ENCODE assay signal across 9 mouse cellular contexts in genomic region chr17:5890429-5890828, GRCm38 (mm10). TPM values are rescaled to one million over a fixed set of nuclear protein-coding genes. Genes with fewer than 3 reads are reported as not detected.
DNase-seq lines count a peak whose midpoint lies in the region; ATAC-seq lines count a peak whose summit lies in the region.
"Had no signal": no experiment of that assay in that cellular context is flagged by ENCODE, and none has a peak within 500 bp of the region (broad histone marks: within the 10 kb centered on the region; RNA-seq: fewer than 3 reads in every experiment).

No protein-coding gene starts in this region.

- H3K4me1 ChIP-seq in forebrain, embryonic 11.5 days (replicated peaks; ENCODE audit: control insufficient read depth, insufficient read depth, low read length): peaks cover 2% of the 10 kb centered on the region; the same call in 1 of the 2 replicates
- H3K4me1 ChIP-seq in forebrain, embryonic 16.5 days (replicated peaks; ENCODE audit: control insufficient read depth, insufficient read depth, low read length): peaks cover 4% of the 10 kb centered on the region; the same call in 1 of the 2 replicates

- DNase-seq in forebrain, embryonic 11.5 days (ENCODE audit: low spot score): peak; percentile 87
- peak; percentile 75 for DNase-seq in heart, adult 8-10 months (ENCODE audit: low spot score)
- peak; percentile 67 to 93 for DNase-seq in layer of hippocampus, postnatal 25 days (ENCODE audit: extremely low spot score in 1 of 2, low spot score in 1 of 2)
- DNase-seq in lung, postnatal 36 days: peak; percentile 93
- peak; percentile 75 to 91 for DNase-seq in spleen, adult 18-20 months

- H3K9me3 ChIP-seq in forebrain, embryonic 11.5 days (ENCODE audit: control insufficient read depth, low read length): no peaks in the 10 kb centered on the region
- H3K9me3 ChIP-seq in forebrain, embryonic 16.5 days (ENCODE audit: control insufficient read depth, low read length): no peaks in the 10 kb centered on the region
- H3K9me3 ChIP-seq: midbrain, embryonic 12.5 days had no signal

- H3K36me3 ChIP-seq in forebrain, embryonic 11.5 days (ENCODE audit: control insufficient read depth, insufficient read depth, low read length): no peaks in the 10 kb centered on the region
- no peaks in the 10 kb centered on the region for H3K36me3 ChIP-seq in forebrain, embryonic 16.5 days (ENCODE audit: control insufficient read depth, insufficient read depth)
- H3K36me3 ChIP-seq: midbrain, embryonic 12.5 days had no signal

- no peak overlapping the region for H3K27ac ChIP-seq in forebrain, embryonic 11.5 days (ENCODE audit: low read depth, low read length)
- H3K27ac ChIP-seq in forebrain, embryonic 16.5 days (ENCODE audit: low read length): no peak overlapping the region
- H3K27ac ChIP-seq: midbrain, embryonic 12.5 days had no signal

- no peak for ATAC-seq in forebrain, embryonic 11.5 days (replicated peaks; ENCODE audit: low FRiP score)
- no peak for ATAC-seq in forebrain, embryonic 16.5 days
- peak; percentile 30 for ATAC-seq in activated CD4-positive, CD25-positive, alpha-beta regulatory T cell, adult 4 months
- peak; percentile 33 for ATAC-seq in common myeloid progenitor, adult 5-6 weeks (replicated peaks; ENCODE audit: low read depth, poor library complexity, severe bottlenecking)

- H3K4me3 ChIP-seq in forebrain, embryonic 11.5 days (ENCODE audit: low read depth, low read length): no peak overlapping the region
- H3K4me3 ChIP-seq in forebrain, embryonic 16.5 days (replicated peaks; ENCODE audit: low read length): no peak overlapping the region
- H3K4me3 ChIP-seq: midbrain, embryonic 12.5 days had no signal

- no peaks in the 10 kb centered on the region for H3K27me3 ChIP-seq in forebrain, embryonic 11.5 days (ENCODE audit: control insufficient read depth, insufficient read depth, low read length)
- no peaks in the 10 kb centered on the region for H3K27me3 ChIP-seq in forebrain, embryonic 16.5 days (replicated peaks; ENCODE audit: control insufficient read depth, insufficient read depth, low read length)
- H3K27me3 ChIP-seq: midbrain, embryonic 12.5 days had no signal

- H3K9ac ChIP-seq in forebrain, embryonic 11.5 days (ENCODE audit: low read length): no peak overlapping the region
- H3K9ac ChIP-seq in forebrain, embryonic 16.5 days (replicated peaks; ENCODE audit: low read depth, low read length): no peak overlapping the region
- H3K9ac ChIP-seq: midbrain, embryonic 12.5 days had no signal

- WGBS in forebrain, embryonic 11.5 days: 44% methylated on average over 8 of the region's 8 CpGs
- 55% methylated on average over 8 of the region's 8 CpGs for WGBS in forebrain, embryonic 16.5 days

- H3K4me2 ChIP-seq in forebrain, embryonic 11.5 days (ENCODE audit: low read depth, low read length, severe bottlenecking): no peak overlapping the region
- no peak overlapping the region for H3K4me2 ChIP-seq in forebrain, embryonic 16.5 days (ENCODE audit: low read length)
- H3K4me2 ChIP-seq: midbrain, embryonic 12.5 days had no signal

RNA-seq across cellular contexts. Expression of gene Snx9, which starts 49.3 kb away (rescaled TPM):
- polyA plus RNA-seq in forebrain, embryonic 11.5 days (2014; fragmentation: Nextera tagmentation; extraction: Ambion mirVana): 19.0 and 19.6 TPM in 2 replicates
- 4.5 and 6.1 TPM in 2 replicates for polyA plus RNA-seq in forebrain, embryonic 16.5 days (2015; fragmentation: Nextera tagmentation; extraction: Ambion mirVana)
- polyA plus RNA-seq in activated CD4-positive, CD25-positive, alpha-beta regulatory T cell, adult 4 months (2017; shearing (Covaris generic)): 1 to 10 TPM; 4.8 to 7.7 TPM
- total RNA-seq in common myeloid progenitor, adult 5-6 weeks (2017): 28.0 and 36.5 TPM in 2 replicates
- total RNA-seq in heart, adult 8-10 months (2022): 10 to 100 TPM; 29.0 to 32.4 (median 30.3) TPM
- total RNA-seq in layer of hippocampus, postnatal 25 days (2021): 10 to 100 TPM; 11.9 to 12.4 TPM

RNA-seq across cellular contexts. Expression of gene Synj2, which starts 50.7 kb away (rescaled TPM):
- 1.0 and 1.2 TPM in 2 replicates for polyA plus RNA-seq in forebrain, embryonic 11.5 days (2014; fragmentation: Nextera tagmentation; extraction: Ambion mirVana)
- 1.4 and 2.5 TPM in 2 replicates for polyA plus RNA-seq in forebrain, embryonic 16.5 days (2015; fragmentation: Nextera tagmentation; extraction: Ambion mirVana)
- polyA plus RNA-seq in activated CD4-positive, CD25-positive, alpha-beta regulatory T cell, adult 4 months (2017; shearing (Covaris generic)): 10 to 100 TPM; 12.6 to 13.3 TPM
- 9.5 and 10.3 TPM in 2 replicates for total RNA-seq in common myeloid progenitor, adult 5-6 weeks (2017)
- 10 to 100 TPM; 59.2 to 67.8 (median 64.1) TPM for total RNA-seq in heart, adult 8-10 months (2022)
- 10 to 100 TPM; 59.7 to 59.9 TPM for total RNA-seq in layer of hippocampus, postnatal 25 days (2021)

Comparison
In these comparisons a context has a peak if more than half of its experiments do, and no peak if none do; other contexts are left out.
1. ATAC-seq: peak in activated CD4-positive, CD25-positive, alpha-beta regulatory T cell, adult 4 months (single experiment) and common myeloid progenitor, adult 5-6 weeks (single experiment); none in forebrain, embryonic 11.5 days (single experiment) and forebrain, embryonic 16.5 days (single experiment).
2. Peak in every context shown above with its lines, with median percentiles within 50 percentile points of each other: DNase-seq.